Mouse (Mus musculus): Measurements from ENCODE around the gene Arhgap19. TPM values are rescaled to one million over a fixed set of nuclear protein-coding genes. Genes with fewer than 3 reads are reported as not detected.

Arhgap19 gene
- 10 to 100 TPM in 1 of 2 experiments, 1 to 10 TPM in 1; 9.5 to 11.6 TPM for total RNA-seq (2021)
- long read RNA-seq, experiment 1, full-length matches to known transcripts: 9 of 14 reads
- long read RNA-seq, experiment 1, partial matches to known transcripts: 1 of 14 reads
- long read RNA-seq, experiment 1, other reads (novel, unspliced or antisense): 4 of 14 reads
- long read RNA-seq, experiment 2, full-length matches to known transcripts: 4 of 10 reads
- long read RNA-seq, experiment 2, partial matches to known transcripts: 1 of 10 reads
- long read RNA-seq, experiment 2, other reads (novel, unspliced or antisense): 5 of 10 reads

DNA sequence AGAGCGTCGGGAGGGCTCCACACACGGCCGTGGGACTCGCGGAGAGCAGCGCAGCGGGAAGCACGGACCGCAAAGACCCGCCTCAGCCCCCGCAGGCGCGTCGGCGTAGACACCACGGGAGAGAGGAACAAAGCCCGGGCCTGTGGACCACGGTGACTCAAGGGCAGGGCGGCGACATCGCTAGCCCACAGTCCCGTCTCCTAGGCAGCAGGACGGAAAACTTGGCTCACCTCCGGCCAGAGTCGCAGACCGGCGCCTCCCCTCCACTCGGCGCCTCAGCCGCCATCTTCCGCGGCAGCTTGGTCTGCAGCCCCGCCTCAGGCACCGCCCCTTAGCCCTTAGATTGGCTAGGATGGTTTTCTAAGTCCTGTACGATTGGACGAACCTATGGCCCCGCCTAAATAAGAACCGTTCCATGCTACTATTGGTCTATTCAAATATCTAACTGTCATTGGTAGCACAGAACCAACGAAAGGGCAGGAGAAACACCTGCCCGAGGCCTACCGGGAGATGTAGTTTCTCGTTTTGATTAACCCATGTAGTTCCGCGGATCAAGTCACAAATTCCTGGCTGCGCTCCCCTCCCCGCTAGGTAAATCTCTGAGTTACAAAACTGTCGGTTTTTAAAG is at the start of gene Arhgap19:
Gene Arhgap19 (minus strand): TSS at position 306 of the 628 bp plus-strand sequence.
- peak; percentile 85 for DNase-seq

DNA sequence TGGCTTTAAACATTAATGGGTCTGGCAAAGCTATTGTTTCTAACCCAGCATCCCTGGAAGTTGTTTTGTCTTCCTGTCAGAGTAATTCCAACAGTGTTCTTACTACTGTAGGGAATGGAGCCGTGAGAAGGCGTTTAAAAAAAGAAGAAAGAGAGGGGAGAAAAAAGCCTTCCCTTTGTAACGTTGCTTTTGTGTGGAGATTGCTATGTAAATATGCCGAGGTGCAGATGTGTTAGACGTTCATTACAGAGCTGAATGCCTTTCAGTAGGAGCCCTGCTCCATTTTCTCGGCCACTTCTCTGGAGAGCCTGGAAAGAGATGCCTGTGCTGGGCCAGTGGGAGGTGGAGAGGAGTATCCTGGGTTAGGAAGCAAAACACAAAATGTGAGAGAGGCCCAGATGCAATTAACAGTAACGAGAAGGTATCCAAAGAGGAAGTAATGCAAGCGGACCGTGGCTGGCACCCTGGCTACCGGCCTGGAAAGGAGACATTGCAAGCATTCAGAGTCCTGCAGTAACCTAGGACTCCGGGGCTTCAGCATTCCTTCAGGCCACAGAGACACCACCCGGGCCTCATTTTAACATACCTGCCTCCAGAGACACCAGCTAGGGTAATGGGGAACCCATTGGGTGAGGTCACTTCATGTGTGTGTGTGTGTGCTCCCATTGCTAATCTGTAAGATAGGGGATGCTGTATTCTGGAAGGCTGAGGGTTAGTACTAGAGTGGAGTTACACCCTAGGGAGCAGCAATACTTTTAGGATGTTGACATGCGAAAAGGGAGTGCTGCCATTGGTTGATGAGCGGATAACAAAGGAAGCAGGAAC is 49.1 kb upstream of the Arhgap19 start:
- no peak for DNase-seq

DNA sequence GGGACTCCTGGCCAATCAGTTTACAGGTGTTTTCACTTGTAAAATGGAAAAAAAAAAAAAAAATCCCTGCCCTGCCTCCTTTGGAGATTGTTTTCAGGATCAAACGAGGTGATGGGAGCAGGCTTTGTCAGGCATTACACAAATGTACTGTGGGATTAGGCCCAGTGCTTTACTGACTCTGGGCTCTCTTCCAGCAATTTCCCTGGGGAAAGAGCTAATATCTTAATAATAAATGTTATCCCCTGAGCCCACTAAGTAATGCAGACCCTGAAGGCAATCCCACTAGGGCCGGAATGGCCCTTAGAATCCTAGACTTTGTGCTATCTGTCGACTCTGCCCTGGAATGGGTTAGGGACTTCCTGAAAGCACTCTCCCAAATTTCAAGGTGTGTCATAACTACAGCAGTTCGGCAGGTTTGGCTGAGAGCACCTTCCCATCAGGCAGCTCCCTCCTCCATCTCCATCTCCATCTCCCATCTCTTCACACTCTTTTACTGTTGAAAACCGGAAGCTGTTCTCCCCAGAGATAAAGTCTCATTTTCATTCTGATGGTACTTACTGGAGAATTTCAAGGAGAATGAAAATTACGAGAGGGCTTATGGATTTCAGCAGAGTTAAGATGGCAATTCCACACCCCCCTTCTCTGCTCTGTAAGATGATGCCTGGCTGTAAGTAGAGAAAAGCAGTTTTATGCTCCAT is 48.3 kb upstream of the Arhgap19 start:
- no peak for DNase-seq

DNA sequence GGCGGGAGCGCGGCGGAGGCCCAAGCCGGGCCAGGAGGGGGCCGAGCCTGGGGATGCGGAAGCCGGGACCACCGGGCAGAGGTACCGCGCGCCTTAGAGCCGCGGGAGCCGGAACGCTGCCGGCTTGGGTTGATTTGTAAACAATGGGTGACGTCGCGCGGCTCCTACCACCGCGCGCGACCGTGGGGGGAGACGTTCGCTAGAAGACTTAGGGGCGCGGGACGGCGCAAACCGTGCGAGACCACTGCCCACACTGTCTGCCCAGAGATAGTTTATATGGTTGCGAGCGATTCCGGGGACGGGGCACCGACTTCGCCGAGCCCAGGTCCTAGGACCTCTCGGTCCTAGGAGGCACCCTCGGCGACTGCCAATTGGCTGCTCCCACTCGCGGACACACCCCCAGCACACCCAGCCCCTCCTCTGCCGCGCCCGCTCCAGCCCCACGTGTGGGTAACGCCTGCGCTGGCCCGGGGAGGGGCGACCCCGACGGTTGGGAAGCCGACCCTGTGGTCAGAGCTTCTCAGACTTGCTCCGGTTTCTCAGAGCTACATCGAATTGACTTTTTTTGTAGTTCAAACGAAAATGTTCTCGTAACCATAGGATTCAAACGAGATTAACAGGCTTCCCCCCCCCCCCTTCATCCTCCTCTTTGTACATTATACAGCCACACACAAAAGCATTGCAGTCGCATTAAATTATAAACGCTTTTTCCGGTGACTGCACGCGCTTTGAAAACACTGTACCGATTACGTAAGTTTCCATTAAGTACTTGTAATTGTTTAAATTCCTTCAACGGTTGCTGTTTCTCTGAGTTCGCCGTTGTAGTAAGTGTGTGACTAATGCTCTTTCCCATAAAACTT is 46.4 kb upstream of the Arhgap19 start, which contains the start of gene Frat2:
Gene Frat2 (minus strand): TSS at position 141 of the 860 bp plus-strand sequence.
- DNase-seq: peak; percentile 84

GRCm38 (mm10) chr19:41847614-41847991 is 45.8 kb upstream of the Arhgap19 start:
- peak; percentile 61 for DNase-seq

DNA sequence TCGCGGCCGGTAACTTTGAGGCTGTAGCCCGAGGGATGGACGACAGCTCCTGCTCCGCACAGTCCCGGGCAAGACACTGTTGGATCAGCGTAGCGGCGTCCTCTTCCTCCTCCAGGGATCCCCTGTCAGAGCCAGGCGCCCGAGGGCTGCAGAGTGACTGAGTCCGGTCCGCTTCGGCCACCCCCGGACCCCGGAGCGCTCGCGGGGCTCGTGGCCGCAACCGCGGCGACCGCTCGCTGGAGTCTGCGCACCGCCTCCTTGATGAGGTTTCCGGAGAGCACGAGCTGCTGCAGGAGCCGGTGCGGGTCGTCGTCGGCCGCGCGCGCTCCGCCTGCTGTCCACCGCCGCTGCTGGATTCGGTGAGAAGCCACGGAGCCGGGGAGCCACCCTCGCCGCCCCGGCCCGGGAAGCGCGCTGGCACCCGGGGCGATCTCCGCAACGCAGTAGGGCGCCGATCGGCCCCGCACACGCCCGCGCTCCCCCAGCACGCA is 45.3 kb upstream of the Arhgap19 start:
- peak; percentile 58 for DNase-seq

DNA sequence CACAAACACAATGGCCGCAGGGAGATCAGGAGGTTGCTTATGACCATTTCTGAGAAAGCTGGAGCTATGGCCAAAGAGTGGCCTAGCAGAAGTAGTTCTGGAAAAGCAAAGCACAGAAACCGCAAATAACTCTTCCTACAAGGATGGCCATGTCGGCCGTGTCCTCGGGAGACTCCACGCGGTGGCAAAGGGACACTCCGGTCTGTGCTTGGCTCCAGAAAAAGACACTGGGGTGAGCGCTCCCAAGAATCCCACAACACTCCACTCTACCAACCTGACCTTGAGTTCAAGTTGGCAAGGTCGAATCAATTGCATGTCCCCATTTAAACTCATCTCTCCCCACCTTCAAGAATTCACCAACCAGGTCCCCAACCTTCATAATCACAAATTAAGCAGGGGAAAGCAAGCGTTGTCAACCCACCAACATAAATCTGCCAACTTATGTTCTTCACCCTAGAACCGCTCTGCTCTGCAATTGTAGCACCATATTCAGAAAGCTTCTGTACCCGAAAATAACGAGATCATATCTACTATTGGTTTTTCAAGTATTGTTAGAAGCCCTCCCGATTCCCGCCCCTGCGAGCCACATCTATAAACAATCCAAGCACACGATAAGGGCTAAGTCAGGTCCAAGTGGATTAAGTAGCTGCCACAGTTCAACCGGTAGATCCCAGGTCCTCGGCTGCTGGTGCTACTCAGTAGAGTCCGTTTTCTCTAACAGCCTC is 44.7 kb upstream of the Arhgap19 start:
- peak; percentile 24 for DNase-seq

DNA sequence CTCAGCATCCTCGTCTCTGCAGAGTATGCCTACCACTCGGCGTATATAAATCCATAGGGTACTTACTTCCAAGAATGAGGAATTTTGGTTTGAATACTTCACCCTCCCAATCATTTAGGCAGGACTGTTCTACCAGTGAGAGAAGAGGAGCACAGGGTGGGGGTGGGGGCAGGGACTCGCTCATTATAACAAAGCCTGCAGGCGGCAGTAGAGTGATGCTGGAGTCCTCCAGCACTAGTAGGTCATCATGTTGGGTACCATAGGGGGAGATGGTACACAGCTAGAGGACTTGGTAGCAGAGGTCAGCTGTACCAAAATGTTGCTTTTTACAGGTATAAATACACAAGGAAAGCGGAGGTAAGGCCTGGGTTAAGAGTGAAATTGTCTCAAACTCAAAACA is 42.5 kb upstream of the Arhgap19 start:
- no peak for DNase-seq

GRCm38 (mm10) chr19:41842706-41843105 is 40.9 kb upstream of the Arhgap19 start:
- DNase-seq: no peak

DNA sequence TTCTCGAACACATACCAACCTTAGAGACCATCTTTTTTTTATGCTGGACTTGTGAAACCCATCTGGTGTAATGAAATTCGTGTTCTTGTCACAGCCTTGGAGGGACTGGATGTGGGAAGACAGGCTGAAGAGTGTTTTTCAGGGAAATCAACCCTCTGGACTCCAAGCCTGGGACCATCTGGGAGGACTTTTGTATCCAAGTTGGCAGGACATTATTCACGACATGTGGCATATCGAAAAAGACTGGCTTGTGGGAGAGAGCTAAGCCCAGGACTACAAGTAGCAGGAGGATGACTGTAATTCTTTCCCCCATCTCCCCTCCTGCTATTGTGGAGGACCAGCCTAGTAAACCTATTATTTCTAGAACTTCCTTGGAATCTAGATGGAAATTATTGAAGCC is 40.3 kb upstream of the Arhgap19 start:
- DNase-seq: no peak

DNA sequence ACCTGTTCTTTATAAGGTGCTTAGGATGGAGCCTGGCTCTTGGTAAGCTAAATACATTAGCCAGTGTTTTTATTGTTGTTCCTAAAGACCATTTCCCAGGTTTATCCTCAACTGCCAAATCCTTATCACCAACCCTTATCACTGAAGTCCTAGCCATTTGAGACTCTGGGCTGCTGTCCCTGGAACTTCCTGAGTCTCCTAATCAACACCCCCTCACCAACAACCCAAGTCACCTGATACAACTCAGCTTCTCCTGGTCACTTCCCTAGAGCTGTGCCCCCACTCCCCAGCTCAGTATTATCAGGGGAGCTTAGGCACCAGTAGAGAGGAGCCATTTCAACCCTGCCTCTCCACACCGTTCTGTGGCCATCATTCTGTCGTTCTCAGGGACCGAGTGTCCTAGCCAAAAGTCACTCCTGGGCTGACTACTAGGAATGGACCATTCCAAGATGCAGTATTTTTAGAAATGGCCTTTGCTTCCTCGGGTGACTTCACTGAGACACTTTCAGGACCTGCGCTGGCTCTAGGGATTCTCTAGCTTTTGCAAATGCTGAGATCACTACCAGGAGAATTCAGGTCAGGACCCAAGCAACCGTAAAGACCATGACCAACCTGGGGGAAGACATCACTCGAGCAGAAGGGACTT is 39.4 kb upstream of the Arhgap19 start:
- no peak for DNase-seq

- DNase-seq: no peak
These were observed 37.8 kb upstream of the Arhgap19 start for GRCm38 (mm10) chr19:41839685-41840084.

GRCm38 (mm10) chr19:41838808-41839207 is 37.0 kb upstream of the Arhgap19 start:
- no peak for DNase-seq

DNA sequence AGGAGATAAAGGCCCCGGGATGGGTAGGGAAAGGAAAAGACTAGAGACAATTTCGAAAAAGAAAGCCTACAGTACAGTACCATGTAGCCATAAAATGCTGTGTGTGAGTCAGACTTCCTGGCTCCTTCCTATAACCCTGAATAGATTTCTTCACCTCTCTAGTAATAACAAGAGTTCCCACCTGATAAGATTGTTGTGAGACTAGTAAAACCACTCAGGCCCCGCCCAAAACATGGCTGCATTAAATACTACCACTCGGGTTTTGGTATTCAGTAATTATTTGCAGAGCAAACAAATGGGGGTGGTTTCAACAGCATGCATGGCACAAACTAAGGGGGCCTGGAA is 36.0 kb upstream of the Arhgap19 start:
- no peak for DNase-seq

- DNase-seq: no peak
These were observed 35.5 kb upstream of the Arhgap19 start for GRCm38 (mm10) chr19:41837194-41837916.

- no peak for DNase-seq
These were observed 34.9 kb upstream of the Arhgap19 start for GRCm38 (mm10) chr19:41836719-41837118.

- no peak for DNase-seq
These were observed 34.0 kb upstream of the Arhgap19 start for GRCm38 (mm10) chr19:41835816-41836215.

DNA sequence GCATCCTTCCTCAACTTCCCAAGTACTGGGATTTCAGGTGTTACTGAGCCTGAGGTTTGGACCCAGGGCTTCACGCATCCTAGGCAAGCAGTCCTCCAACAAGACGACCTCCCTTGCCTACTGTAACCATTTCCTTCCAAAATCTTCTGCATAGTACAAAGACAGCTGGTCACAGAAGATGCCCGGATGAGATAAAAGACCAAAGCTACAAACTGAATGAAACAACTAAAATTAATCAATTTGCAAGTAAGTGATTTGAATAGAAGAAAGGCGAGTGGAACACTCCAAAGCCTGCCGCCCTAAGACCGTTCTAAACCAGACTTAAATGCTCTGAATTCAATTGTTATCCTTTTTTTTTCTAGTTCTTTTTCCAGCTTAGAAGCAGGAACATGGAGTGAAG is 33.6 kb upstream of the Arhgap19 start:
- DNase-seq: no peak

- no peak for DNase-seq
These were observed 30.8 kb upstream of the Arhgap19 start for GRCm38 (mm10) chr19:41832501-41833201.

Data from gastrocnemius, postnatal 10 days (tissue).